ENCODE assay signal across 9 mouse cellular contexts in the genomic region with DNA sequence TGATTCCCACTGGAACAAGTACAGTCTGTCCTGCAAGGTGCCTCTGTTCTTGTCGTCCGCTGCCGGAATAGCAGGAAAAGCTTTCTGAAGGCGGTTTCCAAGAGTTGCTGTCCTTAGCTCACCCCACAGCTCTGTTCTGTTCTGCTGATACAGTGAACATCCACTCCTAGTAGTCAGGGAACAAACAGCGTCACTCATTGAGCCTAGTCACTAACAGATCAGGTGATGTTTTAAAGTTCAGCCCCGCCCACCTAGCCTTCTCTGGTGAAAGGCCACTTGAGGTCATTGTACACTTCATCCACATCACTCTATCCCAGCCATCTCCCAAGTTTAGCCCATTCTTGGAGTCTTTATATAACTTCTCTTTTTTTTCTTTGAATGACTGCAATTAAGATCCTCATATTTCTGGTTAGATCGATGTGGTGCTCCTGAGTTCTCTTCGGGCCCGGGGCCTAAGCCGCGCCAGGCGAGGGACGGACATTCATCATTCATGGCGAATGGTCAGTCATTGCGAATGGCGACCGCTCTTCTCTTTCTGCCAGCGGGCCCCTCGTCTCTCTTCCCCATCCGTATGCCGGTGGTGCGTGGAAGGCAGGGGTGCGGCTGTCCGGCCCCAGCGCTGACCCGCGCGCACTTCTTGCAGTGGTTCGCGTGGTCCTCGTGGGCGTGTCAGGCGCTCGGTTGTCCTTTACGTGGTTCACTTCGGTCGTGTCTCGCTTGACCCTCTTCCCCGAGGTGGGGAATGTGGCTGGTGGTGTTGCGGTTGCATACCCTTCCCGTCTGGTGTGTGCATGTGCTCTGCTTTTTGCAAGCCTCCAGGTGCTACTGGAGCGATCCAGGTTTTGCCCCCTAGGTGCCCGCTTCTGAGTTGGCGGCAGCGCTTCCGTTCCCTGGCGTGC. TPM values are rescaled to one million over a fixed set of nuclear protein-coding genes. Genes with fewer than 3 reads are reported as not detected.
A peak's percentile ranks its signal among the peaks of the same experiment; 100 is the strongest.
DNase-seq lines count a peak whose midpoint lies in the region; ATAC-seq lines count a peak whose summit lies in the region.
"Had no signal": no experiment of that assay in that cellular context is flagged by ENCODE, and none has a peak within 500 bp of the region (broad histone marks: within the 10 kb centered on the region; RNA-seq: fewer than 3 reads in every experiment).

No protein-coding gene starts in this region.

- peak overlapping the region; percentile 92 for H3K4me2 ChIP-seq in forebrain, embryonic 16.5 days (ENCODE audit: low read length)

- WGBS in forebrain, embryonic 16.5 days = 21% methylated on average over 47 of the region's 47 CpGs
- WGBS in large intestine, adult 2 months = 17% methylated on average over 47 of the region's 47 CpGs

- H3K9ac ChIP-seq in forebrain, embryonic 16.5 days (replicated peaks; ENCODE audit: low read depth, low read length) = peak overlapping the region; percentile 56

- H3K4me1 ChIP-seq in forebrain, embryonic 16.5 days (replicated peaks; ENCODE audit: control insufficient read depth, insufficient read depth, low read length) = peaks cover 6% of the 10 kb centered on the region

- no peaks in the 10 kb centered on the region for H3K27me3 ChIP-seq in forebrain, embryonic 16.5 days (replicated peaks; ENCODE audit: control insufficient read depth, insufficient read depth, low read length)
- H3K27me3 ChIP-seq: CH12.LX had no signal

- peak overlapping the region; percentile 50 for H3K4me3 ChIP-seq in forebrain, embryonic 16.5 days (replicated peaks; ENCODE audit: low read length)

- intact Hi-C loops in heart, postnatal 14 days (cut with DNase I) = no loop called here

- no peaks in the 10 kb centered on the region for H3K9me3 ChIP-seq in forebrain, embryonic 16.5 days (ENCODE audit: control insufficient read depth, low read length)

- no peak overlapping the region for H3K27ac ChIP-seq in forebrain, embryonic 16.5 days (ENCODE audit: low read length)

- no peaks in the 10 kb centered on the region for H3K36me3 ChIP-seq in forebrain, embryonic 16.5 days (ENCODE audit: control insufficient read depth, insufficient read depth)

- peak; percentile 13 for DNase-seq in layer of hippocampus, adult 11-12 months (ENCODE audit: low spot score)
- DNase-seq in layer of hippocampus, adult 9-10 months (ENCODE audit: low spot score) = no peak
- peak; percentile 25 to 40 for DNase-seq in heart, postnatal 14 days
- peak; percentile 16 for DNase-seq in large intestine, adult 2 months (ENCODE audit: low read depth, low spot score)
- peak; percentile 23 to 59 for DNase-seq in lung, adult 18-20 months
- peak; percentile 67 for DNase-seq in right cerebral cortex, adult 18-20 months
- DNase-seq in thymus, postnatal 25 days = no peak

- ATAC-seq in forebrain, embryonic 16.5 days = peak; percentile 61

RNA-seq across cellular contexts. Expression of gene Mettl21e, which starts 20.2 kb away (rescaled TPM):
- 0.08 TPM in 1 of 2 replicates, not detected in the other for polyA plus RNA-seq in forebrain, embryonic 16.5 days (2015; fragmentation: Nextera tagmentation; extraction: Ambion mirVana)
- under 1 TPM; 0.10 to 0.24 TPM for total RNA-seq in heart, postnatal 14 days (2021)
- polyA plus RNA-seq in large intestine, adult 2 months (2012; rRNA removed) = not detected in 2 replicates
- total RNA-seq: CH12.LX had no signal

RNA-seq across cellular contexts. Expression of gene Ercc5, which starts 51.0 kb away (rescaled TPM):
- polyA plus RNA-seq in forebrain, embryonic 16.5 days (2015; fragmentation: Nextera tagmentation; extraction: Ambion mirVana) = 35.3 and 39.4 TPM in 2 replicates
- total RNA-seq in heart, postnatal 14 days (2021) = 10 to 100 TPM; 18.8 to 19.4 TPM
- 2.1 and 3.8 TPM in 2 replicates for polyA plus RNA-seq in large intestine, adult 2 months (2012; rRNA removed)

Comparison
In these comparisons a context has a peak if more than half of its experiments do, and no peak if none do; other contexts are left out.
1. DNase-seq: peak in layer of hippocampus, adult 11-12 months (single experiment), heart, postnatal 14 days (2 of 2), large intestine, adult 2 months (single experiment), lung, adult 18-20 months (2 of 2) and right cerebral cortex, adult 18-20 months (single experiment); none in layer of hippocampus, adult 9-10 months (single experiment) and thymus, postnatal 25 days (single experiment).